Comparison of ENCODE assay signal across 1 mouse cellular context in genomic region chr6:49130328-49130727, GRCm38 (mm10).
A peak's percentile ranks its signal among the peaks of the same experiment; 100 is the strongest.
TF ChIP-seq lines count a peak whose summit lies in the region.

No protein-coding gene starts in this region.

TF ChIP-seq in CH12.LX, 34 proteins besides CTCF, POLR2A, EP300 and RAD21 (continued from another document):
- TF ChIP-seq NELFE (IDR thresholded peaks at IDR 0.05; ENCODE audit: low read depth, low read length) (no peak), TBP (conservative IDR thresholded peaks at IDR 0.05; ENCODE audit: low read depth, low read length) (no peak), CHD2 (IDR thresholded peaks at IDR 0.05; ENCODE audit: low read length) (no peak), POLR2AphosphoS2 (IDR thresholded peaks at IDR 0.05; ENCODE audit: low read depth, low read length) (no peak), MYC (IDR thresholded peaks at IDR 0.05; ENCODE audit: low read depth, low read length) (peak; percentile 51; the same call in 1 of the 2 replicates), KAT2A (IDR thresholded peaks at IDR 0.05; ENCODE audit: insufficient replicate concordance, low read length) (no peak), MEF2A (IDR thresholded peaks at IDR 0.05; ENCODE audit: borderline replicate concordance, low read depth, low read length) (peak; percentile 30; the same call in 1 of the 2 replicates), ELF1 (IDR thresholded peaks at IDR 0.05; ENCODE audit: low read depth, low read length) (no peak), JUN (IDR thresholded peaks at IDR 0.05; ENCODE audit: insufficient read depth, low read depth, low read length) (no peak; the same call in 1 of the 2 replicates), TCF12 (IDR thresholded peaks at IDR 0.05; ENCODE audit: low read depth, low read length) (no peak), E2F4 (IDR thresholded peaks at IDR 0.05; ENCODE audit: insufficient replicate concordance, low read depth, low read length) (no peak), CHD1 (IDR thresholded peaks at IDR 0.05; ENCODE audit: low read depth, low read length) (no peak), UBTF (IDR thresholded peaks at IDR 0.05; ENCODE audit: low read depth, low read length) (no peak), USF2 (conservative IDR thresholded peaks at IDR 0.05; ENCODE audit: low read depth, low read length) (no peak), MAX (IDR thresholded peaks at IDR 0.05; ENCODE audit: low read length) (peak; percentile 43; the same call in 1 of the 2 replicates), GABPA (IDR thresholded peaks at IDR 0.05; ENCODE audit: insufficient replicate concordance, low read depth, low read length) (no peak), PAX5 (IDR thresholded peaks at IDR 0.05; ENCODE audit: low read length) (no peak), JUND (conservative IDR thresholded peaks at IDR 0.05; ENCODE audit: low read depth, low read length) (no peak), IRF4 (IDR thresholded peaks at IDR 0.05; ENCODE audit: low read depth, low read length) (peak; percentile 93), SIN3A (IDR thresholded peaks at IDR 0.05; ENCODE audit: low read length) (no peak), ZKSCAN1 (IDR thresholded peaks at IDR 0.05; ENCODE audit: borderline replicate concordance, low read depth, low read length) (no peak), BHLHE40 (IDR thresholded peaks at IDR 0.05; ENCODE audit: low read depth, low read length) (peak; percentile 50; the same call in 1 of the 2 replicates), ZNF384 (IDR thresholded peaks at IDR 0.05; ENCODE audit: low read depth, low read length) (peak; percentile 60; the same call in 1 of the 2 replicates)
